Mouse (Mus musculus): ENCODE measurements around the gene Ppt2.

Ppt2 gene

DNA sequence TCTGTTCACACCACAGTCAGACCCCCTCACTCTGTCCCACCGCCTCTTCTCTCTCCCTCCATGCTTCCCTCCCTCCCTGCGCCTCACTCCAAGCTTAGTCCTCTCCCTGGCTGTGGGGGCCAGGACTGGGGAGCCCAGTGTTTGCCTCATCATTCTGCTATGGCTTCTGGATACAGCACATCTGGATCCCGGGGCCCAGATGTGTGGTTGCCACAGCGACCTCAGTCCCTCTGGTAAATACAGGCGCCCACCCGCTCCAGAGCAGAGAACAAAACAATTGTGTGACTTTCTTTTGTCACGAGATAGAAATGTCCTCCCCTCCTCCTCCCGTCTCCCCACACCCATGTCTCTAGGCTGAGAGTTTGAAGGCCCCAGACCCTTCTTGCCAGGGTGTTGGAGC is 28.4 kb upstream of the Ppt2 start:
- no peak for DNase-seq (ENCODE audit: low spot score in 2 of 2)

- DNase-seq (ENCODE audit: low spot score in 2 of 2) = no peak
Measured at GRCm38 (mm10) chr17:34655581-34655991, 27.3 kb upstream of the Ppt2 start.

DNA sequence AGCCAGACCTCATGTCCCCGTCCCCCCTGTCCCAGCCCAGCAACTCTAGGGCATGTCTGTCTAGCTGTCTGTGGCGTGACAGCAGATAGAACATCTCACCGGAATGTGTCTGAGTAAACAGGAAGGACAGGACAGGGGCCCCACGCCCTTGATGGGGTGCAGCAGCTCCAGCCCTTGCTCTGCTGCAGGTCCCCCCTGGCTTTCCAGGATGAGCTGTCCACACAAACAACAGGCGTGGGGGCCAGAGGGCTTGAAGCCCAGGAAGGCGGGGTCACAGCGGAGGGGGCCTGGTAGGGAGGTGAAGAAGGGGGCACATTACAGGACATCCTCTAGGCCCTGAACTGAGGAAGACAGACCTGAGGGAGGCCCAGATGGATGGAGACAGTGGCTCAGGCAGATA is 26.9 kb upstream of the Ppt2 start:
- DNase-seq (ENCODE audit: low spot score in 2 of 2) = no peak

GRCm38 (mm10) chr17:34654392-34654791 is 26.1 kb upstream of the Ppt2 start:
- no peak for DNase-seq (ENCODE audit: low spot score in 2 of 2)

DNA sequence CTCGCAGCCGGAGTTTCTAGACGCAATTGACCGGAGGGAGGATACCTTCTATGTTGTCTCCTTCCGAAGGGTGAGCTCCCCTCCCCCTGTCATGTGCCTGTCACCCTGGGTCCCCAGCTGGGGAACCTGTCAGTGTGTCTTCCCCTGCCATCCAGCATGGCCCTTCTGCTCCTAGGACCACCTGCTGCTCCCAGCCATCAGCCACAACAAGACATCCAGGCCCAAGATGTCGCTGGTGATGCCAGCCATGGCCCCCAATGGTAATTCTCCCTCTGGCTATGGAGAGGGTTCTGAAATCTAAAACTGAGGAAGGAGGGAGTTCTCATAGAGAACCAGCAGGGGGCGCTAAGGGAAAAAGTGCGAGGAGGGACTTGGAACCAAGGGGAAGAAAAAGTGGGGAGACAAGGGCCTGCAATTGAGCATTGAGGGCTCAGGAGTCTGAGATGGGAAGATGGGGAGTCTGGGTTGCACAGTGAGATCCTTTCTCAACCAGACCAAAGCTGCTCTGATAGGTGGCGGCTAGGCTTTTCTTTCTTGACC is 25.5 kb upstream of the Ppt2 start:
- peak in 1 of 2 experiments; percentile 78 for DNase-seq (ENCODE audit: low spot score in 2 of 2)

- no peak for DNase-seq (ENCODE audit: low spot score in 2 of 2)
Measured at GRCm38 (mm10) chr17:34652985-34653384, 24.7 kb upstream of the Ppt2 start.

- DNase-seq (ENCODE audit: low spot score in 2 of 2) = no peak
Measured at GRCm38 (mm10) chr17:34652546-34652945, 24.2 kb upstream of the Ppt2 start.

- DNase-seq (ENCODE audit: low spot score in 2 of 2) = no peak
Measured at GRCm38 (mm10) chr17:34651507-34652221, 23.4 kb upstream of the Ppt2 start.

- DNase-seq (ENCODE audit: low spot score in 2 of 2) = no peak
Measured at GRCm38 (mm10) chr17:34650781-34651180, 22.5 kb upstream of the Ppt2 start.

DNA sequence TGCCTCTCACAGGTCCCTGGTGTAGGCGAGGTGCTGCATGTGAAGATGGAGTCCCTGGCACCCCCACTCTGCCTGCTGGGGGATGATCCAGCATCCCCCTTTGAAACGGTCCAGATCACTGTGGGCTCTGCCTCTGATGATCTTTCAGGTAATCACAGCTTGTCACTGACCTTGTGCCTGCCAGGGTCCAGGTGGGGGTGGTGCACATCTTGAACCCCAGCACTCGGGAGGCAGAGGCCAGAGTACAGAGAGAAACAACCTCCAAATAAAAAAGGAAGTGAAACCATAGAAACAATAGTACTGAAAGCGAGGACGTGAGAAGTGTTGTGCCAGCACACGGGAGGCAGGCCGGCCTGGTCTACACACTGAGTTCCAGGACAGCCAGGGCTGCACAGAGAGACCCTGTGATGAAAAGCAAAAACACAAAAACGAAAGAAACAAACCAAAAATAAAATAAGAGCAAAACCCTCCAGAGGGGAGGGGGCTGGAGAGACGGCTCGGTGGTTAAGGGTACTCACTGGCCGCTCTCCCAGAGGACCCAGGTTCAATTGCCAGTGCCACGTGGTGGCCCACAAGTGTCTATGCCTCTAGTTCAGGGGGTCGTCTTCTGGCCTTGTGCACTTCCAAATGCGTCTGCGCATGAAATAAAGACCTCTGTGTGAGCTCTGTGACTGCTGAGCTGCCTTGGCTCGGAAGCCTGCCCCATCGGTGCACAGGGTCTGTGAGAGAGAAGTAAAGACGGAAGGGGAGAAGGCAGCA is 21.0 kb upstream of the Ppt2 start:
- no peak for DNase-seq (ENCODE audit: low spot score in 2 of 2)

DNA sequence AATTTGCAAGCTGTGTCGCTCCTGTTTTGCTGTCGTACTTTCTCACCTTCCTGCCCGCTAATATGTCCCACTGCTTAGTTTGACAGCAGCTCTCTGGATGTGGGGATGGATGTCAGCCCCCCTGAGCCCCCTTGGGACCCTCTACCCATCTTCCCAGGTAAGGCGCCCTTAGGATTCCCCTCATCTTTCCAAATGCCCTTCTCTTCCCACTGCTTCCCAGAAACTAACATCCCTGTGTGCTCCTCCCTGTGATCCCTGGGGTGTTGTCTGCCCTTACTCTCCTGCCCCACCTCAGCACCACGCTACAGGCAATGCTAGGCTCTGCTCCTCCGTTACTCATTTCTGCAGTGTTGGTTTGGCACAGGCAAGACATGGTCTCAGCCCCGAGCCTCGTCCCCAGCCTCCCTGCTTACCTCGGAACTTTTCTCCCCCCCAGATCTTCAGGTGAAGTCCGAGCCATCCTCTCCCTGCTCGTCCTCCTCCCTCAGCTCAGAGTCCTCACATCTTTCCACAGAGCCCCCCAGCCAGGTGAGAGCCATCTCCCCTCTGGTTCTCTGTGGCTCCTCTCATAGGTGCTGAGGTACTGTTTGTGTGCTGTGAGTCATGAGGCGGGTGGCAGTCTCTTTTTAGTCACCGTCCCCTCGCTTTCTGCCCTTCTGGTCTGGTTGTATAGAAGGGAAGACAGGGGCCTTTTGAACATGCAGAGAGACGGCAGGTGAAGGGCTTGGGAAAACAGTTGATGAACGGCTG is 20.0 kb upstream of the Ppt2 start:
- no peak for DNase-seq (ENCODE audit: low spot score in 2 of 2)

- DNase-seq (ENCODE audit: low spot score in 2 of 2) = peak; percentile 96 to 97
Measured at GRCm38 (mm10) chr17:34646906-34647787, 18.8 kb upstream of the Ppt2 start, which contains the start of gene Atf6b. Gene Atf6b, plus strand, starts transcription at chr17:34647146.

- DNase-seq (ENCODE audit: low spot score in 2 of 2) = no peak
Measured at GRCm38 (mm10) chr17:34645831-34646511, 17.7 kb upstream of the Ppt2 start.

DNA sequence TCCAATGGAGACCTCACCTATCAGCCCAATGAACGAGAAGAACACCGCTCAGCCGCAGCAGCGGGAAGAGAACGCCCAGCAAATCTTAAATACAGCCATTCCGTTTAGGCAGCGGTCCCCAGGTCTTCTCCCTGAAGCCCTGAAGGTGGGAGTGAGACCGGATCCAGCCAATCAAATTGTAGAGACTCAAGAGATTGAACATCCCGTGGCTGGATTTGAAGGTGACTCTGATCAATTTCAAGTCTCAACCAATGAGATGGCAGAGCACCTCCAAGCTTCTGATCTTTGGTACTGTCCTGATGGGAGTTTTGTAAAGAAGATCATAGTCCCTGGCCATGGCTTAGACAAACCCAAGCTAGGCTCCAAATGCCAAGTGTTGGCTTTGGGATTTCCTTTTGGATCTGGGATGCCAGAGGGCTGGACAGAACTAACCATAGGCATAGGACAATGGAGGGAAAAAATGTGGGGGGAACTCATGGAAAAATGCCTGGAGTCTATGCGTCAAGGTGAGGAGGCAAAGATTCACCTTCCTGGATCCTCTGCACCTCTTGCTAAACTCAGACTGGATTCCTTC is 17.0 kb upstream of the Ppt2 start:
- no peak for DNase-seq (ENCODE audit: low spot score in 2 of 2)

- DNase-seq (ENCODE audit: low spot score in 2 of 2) = peak; percentile 98 to 99
Measured at GRCm38 (mm10) chr17:34644608-34645007, 16.3 kb upstream of the Ppt2 start, which contains the start of gene Fkbpl. Gene Fkbpl, plus strand, starts transcription at chr17:34644764.

- no peak for DNase-seq (ENCODE audit: low spot score in 2 of 2)
Measured at GRCm38 (mm10) chr17:34643944-34644343, 15.6 kb upstream of the Ppt2 start.

DNA sequence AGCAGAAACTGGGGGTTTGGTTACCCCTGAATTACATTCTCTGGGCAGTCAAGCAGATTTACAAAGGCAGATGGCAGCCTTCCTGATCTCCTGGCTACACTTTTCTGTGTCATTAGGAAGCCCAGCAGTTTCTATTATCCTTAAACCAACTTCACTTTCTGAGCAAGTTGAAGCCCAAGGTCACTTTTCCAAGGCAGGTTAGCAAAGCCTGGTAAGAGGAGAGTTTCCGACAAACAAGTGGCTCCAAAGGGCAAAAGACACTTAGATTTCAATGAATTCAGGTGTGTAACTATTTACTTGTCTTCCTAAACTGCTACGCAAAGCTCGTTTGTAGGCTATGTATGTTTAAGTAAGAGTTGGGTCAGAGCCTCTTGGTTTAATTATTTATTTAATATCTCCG is 15.1 kb upstream of the Ppt2 start:
- no peak for DNase-seq (ENCODE audit: low spot score in 2 of 2)

DNA sequence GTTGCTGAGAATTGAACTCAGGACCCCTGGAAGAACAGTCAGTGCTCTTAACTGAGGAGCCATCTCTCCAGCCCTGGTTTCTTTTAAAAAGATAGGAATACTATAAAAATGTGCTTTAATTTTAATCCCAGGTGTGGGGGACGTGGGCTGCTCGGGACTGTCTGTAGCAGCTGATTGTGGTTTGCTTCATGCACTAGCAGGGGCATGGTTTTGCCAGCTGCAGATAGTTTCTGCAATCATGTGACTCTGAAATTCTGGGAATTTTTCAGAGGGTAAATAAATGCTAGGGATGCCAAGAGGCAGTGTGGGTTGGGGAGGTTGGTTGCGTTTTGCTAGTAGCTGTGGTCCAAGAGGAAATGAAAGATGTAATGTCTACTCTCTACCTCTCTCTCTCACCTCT is 13.6 kb upstream of the Ppt2 start:
- DNase-seq (ENCODE audit: low spot score in 2 of 2) = no peak

GRCm38 (mm10) chr17:34640778-34641601 is 12.7 kb upstream of the Ppt2 start:
- DNase-seq (ENCODE audit: low spot score in 2 of 2) = no peak

Data from right cerebral cortex, adult 2 months (tissue).